Mouse (Mus musculus): ENCODE measurements around the gene Wdr70. TPM values are rescaled to one million over a fixed set of nuclear protein-coding genes. Genes with fewer than 3 reads are reported as not detected.

Wdr70 gene
- total RNA-seq, 2 experiments from 2014 or later, result 31.5 to 36.0 TPM

DNA sequence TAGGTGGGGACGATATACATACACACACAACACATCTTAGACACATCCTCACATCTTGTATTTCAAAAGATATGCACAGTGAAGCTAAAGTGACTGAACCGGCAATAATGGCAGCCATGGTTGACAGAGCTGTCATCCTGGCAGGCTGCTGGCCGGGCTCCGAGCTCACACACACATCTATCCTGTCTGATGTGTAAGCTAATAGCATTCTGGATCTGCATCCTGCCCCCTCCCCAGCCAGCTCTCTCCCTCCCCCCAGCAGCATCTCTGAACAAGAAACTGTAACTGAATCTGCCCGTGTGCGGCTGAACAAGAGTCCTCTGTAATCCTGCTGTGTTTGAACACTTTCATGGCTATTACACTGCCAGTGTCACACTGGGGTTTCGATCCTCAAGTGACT, 219.1 kb downstream of the Wdr70 start:
- DNase-seq (ENCODE audit: low spot score in 2 of 2), result no peak
- intact Hi-C loops (cut with DNase I), result no loop called here

DNA sequence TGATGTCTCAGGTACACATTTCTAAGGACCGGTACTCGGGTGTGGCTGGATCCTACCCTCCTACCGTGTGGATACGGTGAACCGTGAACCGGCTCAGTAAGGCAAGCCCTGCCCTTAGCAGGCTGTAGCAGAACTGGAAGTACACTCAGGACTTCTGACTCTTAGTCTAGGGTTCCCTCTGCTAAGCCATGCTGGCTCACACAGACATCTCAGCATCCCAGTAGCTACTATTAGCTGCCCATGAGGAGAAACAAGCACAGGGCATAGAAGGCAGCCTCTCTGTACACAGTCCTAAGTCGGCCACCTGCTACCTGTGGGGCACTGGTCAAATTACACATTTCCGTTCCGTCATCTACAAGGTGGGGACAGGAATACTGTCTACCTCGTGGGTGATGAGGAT, 220.1 kb downstream of the Wdr70 start:
- intact Hi-C loops (cut with DNase I), result no loop called here
- DNase-seq (ENCODE audit: low spot score in 2 of 2), result no peak

DNA sequence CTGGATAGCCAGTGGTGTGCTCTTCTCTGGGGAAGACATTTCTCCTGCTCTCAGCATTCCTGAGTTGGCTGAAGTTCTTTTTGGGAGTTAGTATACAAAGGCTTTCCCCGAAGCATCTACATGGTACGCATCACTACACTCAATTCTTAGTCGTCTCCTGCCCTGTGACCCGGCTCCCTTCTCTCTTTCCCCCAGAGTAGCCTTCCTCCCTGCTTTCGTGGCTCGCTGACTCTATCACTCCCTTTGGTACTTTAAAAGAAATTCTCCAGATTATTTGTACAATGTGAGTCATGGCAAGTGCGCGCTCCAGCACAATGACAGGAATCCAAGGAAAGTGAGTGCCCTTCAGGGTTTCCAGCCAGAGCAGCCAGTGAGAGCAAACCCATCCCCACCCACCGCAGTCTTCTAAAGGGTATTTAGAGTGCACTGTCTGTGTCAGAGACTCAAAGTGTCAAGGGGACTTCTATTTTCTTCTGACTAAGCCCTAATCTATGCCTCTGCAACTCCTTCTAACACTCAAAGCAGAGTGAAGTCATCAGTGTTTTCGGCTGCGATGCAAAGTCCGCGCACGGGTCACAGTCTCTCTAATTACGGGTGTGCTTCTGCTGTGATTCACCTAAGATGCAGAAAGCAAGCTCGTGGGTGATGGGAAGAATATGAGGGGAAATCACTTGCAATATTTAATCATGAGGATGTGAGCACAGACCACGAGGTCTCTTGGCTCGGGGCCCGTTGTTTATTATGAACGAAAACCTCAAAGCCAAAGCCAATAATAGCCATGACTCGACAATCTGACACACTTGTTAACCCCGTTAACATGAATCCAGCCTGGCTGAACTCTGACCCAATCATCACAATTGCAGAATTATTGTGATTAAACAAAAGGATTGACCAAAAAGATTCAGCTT, 221.2 kb downstream of the Wdr70 start:
- DNase-seq (ENCODE audit: low spot score in 2 of 2), result no peak
- intact Hi-C loops (cut with DNase I), result no loop called here

DNA sequence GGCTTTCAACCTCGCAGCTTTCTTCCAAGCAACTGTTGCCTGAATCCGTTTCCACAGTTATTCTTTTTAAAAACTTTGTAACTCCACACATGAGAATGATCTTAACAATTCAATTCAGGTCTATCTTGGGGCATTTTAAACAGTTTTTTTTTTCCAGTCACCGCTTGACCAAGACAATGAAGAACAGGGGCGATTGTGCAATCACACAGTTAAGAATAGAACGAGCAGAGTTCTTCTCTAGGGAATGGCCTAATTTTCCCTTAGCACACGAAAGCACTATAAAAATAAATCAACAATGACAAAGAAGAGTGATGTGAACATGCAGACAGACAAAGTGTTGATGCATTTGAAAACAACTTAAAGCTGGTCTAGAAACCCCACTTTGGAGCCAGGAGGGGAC, 223.1 kb downstream of the Wdr70 start:
- intact Hi-C loops (cut with DNase I), result no loop called here
- DNase-seq (ENCODE audit: low spot score in 2 of 2), result no peak

GRCm38 (mm10) chr15:7872473-7872872, 226.5 kb downstream of the Wdr70 start:
- intact Hi-C loops (cut with DNase I), result no loop called here

DNA sequence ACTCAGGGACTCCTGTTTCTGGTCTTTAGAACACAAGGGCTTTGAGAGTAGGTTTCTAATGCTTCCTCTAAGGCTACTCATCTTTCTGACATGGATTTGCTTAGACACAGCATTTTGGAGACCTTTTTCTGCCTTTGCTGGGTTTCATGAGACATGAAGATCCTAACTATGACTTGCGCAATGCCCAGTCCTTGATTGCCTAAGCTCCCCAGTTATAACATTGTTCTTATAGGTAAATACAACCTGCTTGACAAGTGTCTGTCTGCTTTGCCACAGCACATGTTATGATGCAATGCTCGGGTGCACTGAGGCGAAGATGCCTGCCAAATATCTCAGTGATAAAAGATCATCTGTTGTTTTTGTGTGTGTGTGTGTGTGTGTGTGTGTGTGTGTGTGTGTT, 233.7 kb downstream of the Wdr70 start:
- DNase-seq (ENCODE audit: low spot score in 2 of 2), result no peak
- intact Hi-C loops (cut with DNase I), result no loop called here

More at GRCm38 (mm10) chr15:7872473-7872872, 226.5 kb downstream of the Wdr70 start:
- DNase-seq (ENCODE audit: low spot score in 2 of 2), result no peak

- DNase-seq (ENCODE audit: low spot score in 2 of 2), result no peak
- intact Hi-C loops (cut with DNase I), result no loop called here
Observed at GRCm38 (mm10) chr15:7863328-7863727, 235.7 kb downstream of the Wdr70 start.

DNA sequence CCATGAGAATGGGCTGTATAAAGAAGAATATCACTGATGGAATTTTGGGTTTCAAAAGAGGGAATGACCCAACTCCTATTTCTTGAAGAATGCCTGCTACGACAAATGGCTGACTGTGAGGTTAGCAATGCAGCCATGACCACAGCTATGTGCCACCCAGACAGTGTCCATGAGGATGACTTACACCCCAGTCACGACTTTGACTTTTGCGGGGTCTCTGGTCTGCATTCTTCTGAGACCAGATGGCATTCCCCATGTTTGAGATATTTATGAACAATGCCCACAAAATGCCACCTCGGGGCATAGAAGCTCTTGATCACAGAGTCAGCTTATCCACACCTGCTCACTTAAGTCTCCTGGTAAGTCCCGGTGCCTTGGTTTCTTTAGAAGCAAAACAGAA, 236.1 kb downstream of the Wdr70 start:
- no peak for DNase-seq (ENCODE audit: low spot score in 2 of 2)
- intact Hi-C loops (cut with DNase I), result no loop called here

DNA sequence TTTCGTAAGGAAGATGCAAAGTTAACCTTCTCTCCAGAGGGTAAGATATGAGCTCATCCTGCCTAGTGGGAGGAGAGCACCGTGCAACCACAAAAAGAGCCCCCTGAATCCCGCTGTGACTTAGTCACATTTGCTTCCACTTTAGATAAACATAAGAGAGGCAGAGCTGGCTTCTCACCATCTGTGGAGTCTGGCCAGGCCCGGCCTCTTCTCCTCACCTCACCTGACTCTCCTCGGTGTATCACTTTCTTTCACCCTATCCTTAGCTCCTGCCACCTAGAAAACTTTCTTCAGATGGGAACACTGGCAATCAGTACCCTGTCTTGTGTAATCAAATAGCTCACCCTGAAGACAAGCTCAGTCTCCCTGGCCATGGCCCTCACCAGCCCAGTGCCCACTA, 240.2 kb downstream of the Wdr70 start:
- no peak for DNase-seq (ENCODE audit: low spot score in 2 of 2)
- intact Hi-C loops (cut with DNase I), result no loop called here

- intact Hi-C loops (cut with DNase I), result no loop called here
- no peak for DNase-seq (ENCODE audit: low spot score in 2 of 2)
Observed at GRCm38 (mm10) chr15:7857418-7857817, 241.6 kb downstream of the Wdr70 start.

GRCm38 (mm10) chr15:7842398-7842797, 256.6 kb downstream of the Wdr70 start:
- intact Hi-C loops (cut with DNase I), result no loop called here
- DNase-seq (ENCODE audit: low spot score in 2 of 2), result no peak

- intact Hi-C loops (cut with DNase I), result no loop called here
Observed at GRCm38 (mm10) chr15:7841664-7842063, 257.3 kb downstream of the Wdr70 start.

GRCm38 (mm10) chr15:7838921-7839309, 260.1 kb downstream of the Wdr70 start:
- no peak for DNase-seq (ENCODE audit: low spot score in 2 of 2)
- intact Hi-C loops (cut with DNase I), result no loop called here

More at GRCm38 (mm10) chr15:7841664-7842063, 257.3 kb downstream of the Wdr70 start:
- DNase-seq (ENCODE audit: low spot score in 2 of 2), result no peak

- DNase-seq (ENCODE audit: low spot score in 2 of 2), result no peak
- intact Hi-C loops (cut with DNase I), result no loop called here
Observed at GRCm38 (mm10) chr15:7838060-7838920, 260.7 kb downstream of the Wdr70 start.

GRCm38 (mm10) chr15:7835404-7835803, 263.6 kb downstream of the Wdr70 start:
- intact Hi-C loops (cut with DNase I), result no loop called here
- no peak for DNase-seq (ENCODE audit: low spot score in 2 of 2)

DNA sequence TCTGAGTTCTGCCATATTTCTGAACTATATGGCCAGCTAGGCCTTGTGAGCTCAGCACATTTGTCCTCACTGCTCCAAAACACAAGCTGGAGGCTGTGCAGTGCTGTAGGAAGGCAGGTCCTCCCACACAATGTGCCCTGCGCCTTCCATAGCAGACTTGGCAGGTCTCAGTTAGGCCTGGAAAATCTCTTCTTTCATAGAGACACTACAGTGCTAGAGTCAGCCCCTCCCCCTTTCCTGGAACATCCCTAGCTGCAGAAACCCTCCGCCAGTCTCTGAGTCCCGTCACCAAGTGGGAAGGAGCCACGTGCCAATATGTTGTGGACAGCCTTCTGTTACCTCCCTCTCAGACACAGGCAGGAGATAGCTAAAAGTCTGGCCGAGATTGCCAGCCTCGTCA, 273.5 kb downstream of the Wdr70 start:
- intact Hi-C loops (cut with DNase I), result no loop called here
- DNase-seq (ENCODE audit: low spot score in 2 of 2), result no peak

DNA sequence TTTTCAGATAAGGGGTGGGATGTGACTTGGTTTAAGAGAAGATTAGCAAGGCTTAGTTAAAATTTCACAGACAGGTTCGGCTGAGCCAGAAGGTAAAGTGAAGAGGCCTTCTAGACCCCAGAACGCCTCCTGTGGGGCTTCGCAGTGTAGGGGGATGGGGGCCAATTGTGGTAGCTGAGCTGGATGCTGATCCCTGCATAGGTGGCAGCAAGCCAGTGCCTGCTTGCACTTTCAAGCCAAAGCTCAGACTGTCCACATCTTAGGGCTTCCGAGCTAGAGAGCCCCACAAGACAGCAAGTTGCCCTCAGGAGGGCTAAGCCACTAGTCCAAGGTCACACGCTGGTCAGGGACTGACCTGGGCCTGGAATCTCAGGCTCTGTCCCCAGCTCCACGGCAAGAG, 275.1 kb downstream of the Wdr70 start:
- intact Hi-C loops (cut with DNase I), result no loop called here

More for the DNA sequence above, 275.1 kb downstream of the Wdr70 start:
- DNase-seq (ENCODE audit: low spot score in 2 of 2), result no peak
